Mouse (Mus musculus) liver, embryonic 14 days (tissue): Measurements from ENCODE around the gene Mug1. TPM values are rescaled to one million over a fixed set of nuclear protein-coding genes. Genes with fewer than 3 reads are reported as not detected.

Experiments used
- polyA plus RNA-seq: library from polyadenylated mRNA; depleted of rRNA; stranded (reverse); fragments of >200 nt; gene quantifications from 2 replicates; pipeline ENCODE4 v1.2.3, GENCODE M21; 2012; rRNA removed

The Mug1 gene
- 0.01 and 0.02 TPM in 2 replicates for polyA plus RNA-seq

GRCm38 (mm10) chr6:121838271-121838670 is at the start of gene Mug1:
TSS of gene Mug1 (plus strand) at chr6:121838541.

Other genes with a start within 250 kb of the Mug1 start
- gene A2m, start 203.2 kb upstream of the Mug1 start, polyA plus RNA-seq = 18.2 and 19.3 TPM in 2 replicates
- not detected in 2 replicates for gene Gm7298, start 105.6 kb upstream of the Mug1 start, polyA plus RNA-seq
- gene Mug2, start 168.2 kb downstream of the Mug1 start, polyA plus RNA-seq = not detected in 2 replicates